Mouse (Mus musculus) B cell, adult 2 months (primary cell): ENCODE results near the gene Rac1.
"Not testable (repeated sequence)": the region's sequence is repeated elsewhere in the genome, so short reads cannot be mapped to it uniquely, and the experiment has no call there.

Source experiments
- DNase-seq, 2 experiments: peaks; one replicate each; pipeline ENCODE4 v3.0.0; 2022

Gene Rac1

DNA sequence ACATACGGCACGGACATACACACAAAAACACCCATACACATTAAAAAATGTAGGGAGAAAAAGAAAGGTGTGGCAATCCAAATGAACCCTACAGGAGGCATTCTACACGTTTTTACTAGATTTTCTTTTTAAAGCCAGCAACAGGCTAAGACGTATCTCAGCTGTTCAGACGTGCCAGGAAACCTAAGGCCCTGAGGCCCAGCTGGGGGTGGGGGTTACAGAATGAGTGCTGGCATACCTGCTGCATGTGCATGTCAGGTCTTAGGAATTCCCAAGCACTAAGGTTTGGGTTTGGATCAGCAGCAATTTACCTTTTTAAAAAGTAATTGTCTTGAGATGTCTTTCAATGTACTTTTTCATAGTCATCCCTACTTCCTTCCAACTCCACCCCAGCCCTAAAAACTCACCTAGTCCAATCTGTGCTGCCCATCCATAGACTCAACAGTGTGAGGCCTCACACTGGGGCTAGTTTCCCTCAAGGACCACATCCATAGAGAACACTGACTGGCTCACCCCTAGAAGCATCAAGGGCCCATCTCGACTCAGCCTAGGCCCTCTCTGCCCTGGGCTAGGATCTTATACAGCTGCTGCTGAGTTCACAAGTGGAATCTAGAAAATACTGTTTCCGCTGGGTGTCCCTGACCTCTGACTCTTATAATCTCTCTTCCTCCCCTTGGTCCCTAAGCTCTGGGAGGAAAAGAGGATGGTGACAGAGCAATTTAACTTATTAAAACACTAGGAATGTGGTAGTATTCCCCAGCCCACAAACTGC is 2.2 kb downstream of the Rac1 start:
- DNase-seq, result no peak

- DNase-seq, result no peak
Observed at GRCm38 (mm10) chr5:143522882-143523281, 5.0 kb downstream of the Rac1 start.

DNA sequence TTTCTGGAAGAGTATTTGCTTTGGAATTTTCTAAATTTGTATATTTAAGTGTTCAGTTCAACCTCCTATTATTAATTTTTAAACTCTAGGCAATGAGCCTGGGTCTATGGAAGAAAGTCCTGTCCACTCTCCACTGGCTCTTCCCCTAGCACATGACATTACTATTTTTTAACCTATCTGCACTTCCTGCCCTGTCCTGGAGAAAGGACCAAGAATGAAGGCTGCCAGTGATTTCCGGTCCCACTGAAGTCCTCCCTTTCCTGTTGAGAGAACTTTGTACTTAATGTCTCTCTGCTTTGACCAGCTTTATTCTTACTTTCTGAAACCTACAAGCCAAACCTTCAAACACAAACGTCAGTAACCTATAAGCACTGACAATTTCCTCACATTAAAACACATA is 7.4 kb downstream of the Rac1 start:
- no peak for DNase-seq

DNA sequence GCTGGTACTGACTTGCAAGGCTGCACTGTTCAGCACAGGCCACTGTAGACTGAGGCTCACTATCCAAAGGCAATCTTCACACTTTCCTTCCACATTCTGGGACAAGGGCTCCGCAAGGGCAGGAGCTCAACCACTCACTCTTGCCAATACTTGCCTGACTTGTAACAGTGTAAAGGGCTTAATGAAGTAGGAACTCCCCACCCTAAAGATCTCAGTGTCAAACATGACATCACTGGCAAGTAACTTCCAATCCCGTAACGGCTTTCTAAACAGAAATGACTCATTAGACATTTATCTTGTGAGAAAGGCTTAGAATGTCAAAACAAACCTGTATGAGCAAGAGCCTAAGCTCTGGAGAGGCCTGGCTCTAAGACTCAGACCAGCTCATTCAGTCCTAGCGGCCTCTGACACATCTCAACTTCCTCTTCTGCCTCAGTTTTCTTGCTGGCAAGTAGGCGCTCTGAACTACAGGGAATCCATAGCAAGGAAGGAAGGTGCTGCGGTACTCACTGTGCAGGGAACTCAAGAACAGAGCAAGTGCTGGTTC is 9.7 kb downstream of the Rac1 start:
- peak in 1 of 2 experiments; percentile 11 for DNase-seq

DNA sequence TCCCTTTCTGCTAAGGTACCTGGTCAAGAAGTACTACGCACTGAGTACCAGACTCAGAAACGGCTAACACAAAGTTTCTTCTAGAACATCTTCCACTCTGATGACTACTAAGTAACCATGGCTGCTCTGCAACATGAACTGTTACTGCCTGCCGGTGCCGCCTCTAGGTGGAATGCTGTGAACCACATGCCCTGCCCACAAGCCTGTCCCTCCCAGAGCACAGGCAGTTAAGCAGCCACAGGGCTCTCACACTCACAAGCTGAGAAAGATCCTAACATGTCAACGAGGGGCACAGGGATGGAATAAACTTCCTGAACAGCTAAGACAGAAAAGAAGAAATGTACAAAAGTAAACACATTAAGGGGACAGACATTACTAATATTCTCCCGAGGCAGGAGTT is 10.4 kb downstream of the Rac1 start:
- no peak for DNase-seq

DNA sequence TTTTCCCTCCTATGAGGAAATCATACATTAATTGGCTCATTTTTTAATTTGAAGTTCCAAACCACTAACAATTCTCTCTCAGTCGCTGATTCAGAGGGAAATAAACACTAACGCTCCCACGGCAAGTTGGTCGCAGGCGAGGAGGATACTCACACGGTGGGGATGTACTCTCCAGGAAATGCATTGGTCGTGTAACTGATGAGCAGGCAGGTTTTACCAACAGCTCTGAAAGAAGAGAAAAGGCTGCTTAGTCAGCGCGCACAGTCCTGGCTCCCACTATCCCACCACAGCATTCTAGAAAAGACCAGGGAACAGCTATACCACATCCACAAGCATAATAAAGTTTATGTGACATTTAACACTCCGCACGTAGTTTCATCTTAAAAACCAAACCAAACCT is 10.8 kb downstream of the Rac1 start:
- DNase-seq, result no peak

DNA sequence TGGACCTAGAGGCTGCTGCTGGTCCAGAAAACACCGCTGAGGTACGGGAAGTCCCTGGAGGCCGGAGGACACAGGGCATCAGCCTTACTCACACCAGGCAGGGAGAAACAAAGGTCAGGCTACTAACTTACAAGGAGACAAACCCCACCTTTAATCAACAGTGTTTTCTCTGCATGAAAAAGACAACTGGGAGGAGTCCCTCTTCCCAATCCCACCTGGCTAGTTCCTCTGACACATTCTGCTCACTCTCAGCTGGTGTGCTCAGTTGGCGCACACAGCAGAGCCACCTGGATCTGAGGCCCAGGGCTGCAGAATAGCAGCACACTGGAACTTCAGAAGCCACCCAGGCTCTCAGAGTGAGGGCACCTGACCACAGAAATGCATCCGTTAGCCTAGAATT is 13.0 kb downstream of the Rac1 start:
- DNase-seq, result no peak

- DNase-seq, result no peak
Observed at GRCm38 (mm10) chr5:143512305-143512704, 15.5 kb downstream of the Rac1 start.

GRCm38 (mm10) chr5:143511577-143511976 is 16.3 kb downstream of the Rac1 start:
- DNase-seq, result no peak

DNA sequence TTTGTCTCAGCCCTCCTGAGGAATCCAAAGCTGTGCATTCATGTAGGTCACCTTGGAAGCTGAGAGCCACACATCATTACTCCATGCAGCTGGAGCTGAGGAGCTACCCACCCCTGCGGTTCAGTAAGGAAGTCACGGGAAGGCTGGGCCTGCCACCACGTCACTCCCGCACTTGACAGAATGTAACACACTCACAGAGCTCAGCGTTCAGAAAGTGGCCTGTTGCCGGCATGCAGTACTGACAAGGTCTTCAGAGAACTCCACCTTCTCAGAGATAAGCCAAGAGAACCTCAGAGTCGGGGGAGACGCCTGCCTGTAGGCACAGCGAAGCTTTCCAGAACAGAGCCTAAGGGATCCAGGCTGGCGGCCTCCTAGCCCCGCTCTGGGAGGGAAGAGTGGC is 18.1 kb downstream of the Rac1 start:
- DNase-seq, result no peak

- no peak for DNase-seq
Observed at GRCm38 (mm10) chr5:143509294-143509693, 18.5 kb downstream of the Rac1 start.

DNA sequence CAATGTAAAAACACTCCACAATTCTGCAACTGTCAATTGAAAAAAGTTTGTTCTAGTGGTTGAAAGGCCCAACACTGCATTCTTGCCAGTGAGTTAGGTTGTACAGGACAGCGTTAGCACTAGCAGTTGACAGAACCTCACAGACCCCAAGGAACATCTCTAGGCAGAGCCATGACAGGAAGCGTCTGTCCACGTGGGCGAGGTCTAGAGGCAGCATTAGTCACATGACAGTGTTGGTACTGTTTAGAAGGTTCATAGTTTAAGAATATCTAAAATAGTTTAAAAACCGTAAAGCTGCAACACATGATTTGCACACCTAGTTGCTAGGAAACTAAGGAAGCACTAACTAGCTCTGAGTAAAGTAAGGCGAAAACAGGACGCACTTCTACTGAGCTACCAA is 22.3 kb downstream of the Rac1 start:
- no peak for DNase-seq

DNA sequence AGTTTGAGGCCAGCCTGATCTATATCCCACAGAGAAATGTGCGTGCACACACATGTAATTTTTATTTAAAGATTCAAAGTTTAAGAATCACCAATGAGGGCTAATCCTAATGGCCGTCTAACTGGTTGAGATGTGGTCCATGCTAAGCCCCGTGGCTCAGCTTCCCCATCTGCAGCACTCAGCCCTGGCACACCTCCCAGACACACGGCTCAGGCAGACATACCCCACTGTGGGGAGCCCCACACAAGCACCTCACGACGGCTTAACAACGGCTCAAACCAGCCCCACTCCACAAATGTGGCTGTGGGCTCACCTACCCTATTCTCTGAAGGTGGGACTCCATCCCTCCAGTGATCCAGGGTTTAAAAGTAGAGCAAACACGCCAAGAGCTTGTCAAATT is 22.8 kb downstream of the Rac1 start:
- no peak for DNase-seq

DNA sequence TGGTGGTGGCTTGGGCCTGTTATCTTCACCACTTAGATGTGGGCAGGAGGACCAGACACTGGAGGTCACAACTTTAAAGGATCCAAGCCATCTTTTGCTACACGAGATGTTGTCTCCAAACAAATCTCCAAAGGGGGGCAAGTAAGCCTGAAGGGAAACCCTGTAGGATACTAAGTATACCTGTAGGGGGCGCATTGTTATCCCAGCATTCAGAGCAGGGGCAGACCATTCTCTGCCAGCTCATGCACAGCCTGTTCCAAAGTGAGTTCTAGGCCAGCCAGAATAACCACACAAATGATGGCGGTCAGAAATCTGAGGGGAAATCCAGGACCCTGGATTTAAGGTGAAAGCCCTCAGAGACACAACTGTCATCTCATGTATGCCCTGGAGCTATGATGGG is 23.4 kb downstream of the Rac1 start:
- peak; percentile 26 to 52 for DNase-seq

- no peak for DNase-seq
Observed at GRCm38 (mm10) chr5:143503740-143504139, 24.1 kb downstream of the Rac1 start.

GRCm38 (mm10) chr5:143502899-143503557 is 24.8 kb downstream of the Rac1 start:
- DNase-seq, result no peak

- DNase-seq, result no peak
Observed at GRCm38 (mm10) chr5:143501649-143502048, 26.2 kb downstream of the Rac1 start.

- DNase-seq, result no peak
Observed at GRCm38 (mm10) chr5:143501140-143501539, 26.7 kb downstream of the Rac1 start.

GRCm38 (mm10) chr5:143500711-143501110 is 27.1 kb downstream of the Rac1 start:
- DNase-seq, result not testable (repeated sequence)

- DNase-seq, result peak in 1 of 2 experiments; percentile 5
Observed at GRCm38 (mm10) chr5:143499686-143500085, 28.1 kb downstream of the Rac1 start.

DNA sequence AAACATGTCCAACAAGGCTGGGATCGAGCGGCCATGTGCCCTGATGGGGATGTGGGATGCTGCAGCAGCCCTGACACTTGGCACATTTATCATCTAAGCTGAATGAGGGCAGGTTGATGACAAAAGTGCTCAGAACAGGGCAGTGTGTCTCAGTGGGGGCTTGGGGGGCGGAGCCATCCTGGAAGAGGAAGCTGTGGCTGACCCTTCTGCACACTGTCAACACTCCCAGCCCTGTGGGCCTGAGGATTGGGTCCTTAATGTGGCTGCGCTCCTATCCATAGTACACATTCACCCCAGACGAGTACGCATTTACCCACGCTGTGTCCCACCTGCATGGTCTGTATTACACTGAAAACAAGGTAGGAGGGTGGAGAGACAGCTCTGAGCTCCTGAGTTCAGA is 28.6 kb downstream of the Rac1 start:
- DNase-seq, result no peak

DNA sequence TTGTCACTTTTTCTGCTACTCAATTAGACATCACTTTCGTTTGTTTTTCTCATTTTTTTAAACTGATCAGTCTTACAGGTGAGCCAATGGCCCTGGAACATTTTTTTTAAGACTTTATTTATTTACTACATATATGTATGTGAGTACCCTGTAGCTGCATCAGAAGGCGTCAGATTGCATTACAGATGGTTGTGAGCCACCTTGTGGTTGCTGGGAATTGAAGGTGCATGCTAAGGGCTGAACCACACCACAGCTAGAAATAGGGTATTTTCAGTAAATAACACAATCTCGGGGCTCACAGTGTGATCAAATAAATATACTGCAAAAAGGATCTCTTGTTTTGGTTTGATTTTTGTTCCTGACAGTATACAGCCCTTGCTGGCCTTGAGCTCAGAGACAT is 30.4 kb downstream of the Rac1 start:
- no peak for DNase-seq

DNA sequence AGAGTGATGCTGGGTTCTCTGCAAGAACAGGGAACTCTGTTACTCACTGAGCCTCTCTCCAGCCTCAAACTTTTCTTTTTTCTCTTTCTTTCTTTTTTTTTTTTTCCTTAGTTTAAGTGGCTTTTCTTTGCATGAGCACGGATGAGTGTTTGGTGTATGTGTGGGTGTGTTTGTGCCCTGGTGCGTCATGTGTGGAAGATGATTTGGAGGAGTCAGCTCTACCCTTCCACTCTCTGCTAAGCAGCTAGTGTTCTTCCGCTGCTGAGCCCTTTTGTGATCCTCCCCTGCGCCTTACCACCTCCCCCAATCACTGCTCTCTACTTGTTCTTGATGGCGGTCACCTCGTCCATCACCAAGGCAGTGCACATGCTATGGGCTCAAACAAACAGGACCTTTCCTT is 32.1 kb downstream of the Rac1 start:
- no peak for DNase-seq

GRCm38 (mm10) chr5:143493163-143493562 is 34.7 kb downstream of the Rac1 start:
- DNase-seq, result no peak
